Mouse (Mus musculus) kidney, adult 2 months (tissue): ENCODE data around the gene Tpcn2.

ENCODE experiments used
- CTCF ChIP-seq: fragments of 200-500 bp; conservative IDR thresholded peaks from 2 replicates; pipeline ENCODE4 v1.5.1; 2011; ENCODE audit warnings: low read depth, mild to moderate bottlenecking, control low read depth, low read length, moderate library complexity, mixed read lengths; ENCODE audit not compliant: insufficient read depth, insufficient read length
- POLR2A ChIP-seq: fragments of 200-500 bp; IDR thresholded peaks from one replicate; pipeline ENCODE4 v1.6.1; 2011; ENCODE audit warnings: low read depth, low read length, control low read depth

DNA sequence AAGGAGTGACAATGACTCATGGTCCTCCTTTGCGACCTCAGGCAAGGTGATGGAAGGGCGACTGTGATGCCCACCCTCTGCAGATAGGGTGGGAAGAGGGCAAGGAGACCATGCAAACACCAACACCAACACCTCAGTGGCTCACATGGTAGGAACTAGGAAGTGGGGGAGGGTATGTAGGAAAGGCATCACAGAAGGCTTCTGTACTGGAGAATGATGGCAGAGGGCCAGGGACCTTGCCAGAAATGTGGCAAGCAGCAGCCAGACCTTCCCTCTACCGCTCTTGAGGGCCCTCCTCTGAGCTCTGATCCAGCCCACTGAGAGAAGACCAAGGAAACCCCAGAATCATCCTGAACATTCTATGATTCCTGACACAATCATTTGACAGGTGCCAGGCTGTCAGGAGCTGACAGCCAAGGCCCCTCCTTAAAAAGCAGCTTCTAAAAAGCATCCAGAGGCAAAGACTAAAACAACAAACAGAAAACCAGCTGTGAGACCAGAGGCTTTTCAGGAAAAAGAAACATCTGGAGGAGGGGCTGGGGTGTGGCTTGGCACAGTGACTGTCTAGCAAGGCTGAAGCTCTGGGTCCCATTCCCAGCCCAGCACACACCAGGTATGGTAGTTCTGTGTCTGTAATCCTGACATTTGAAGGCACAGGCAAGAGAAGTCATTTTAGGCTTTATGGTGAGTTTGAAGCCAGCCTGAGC lies 89.2 kb downstream of the Tpcn2 start:
- TF ChIP-seq CTCF (no peak), POLR2A (no peak)
